Mouse (Mus musculus): Measurements from ENCODE around the gene Cyp3a13. TPM values are rescaled to one million over a fixed set of nuclear protein-coding genes. Genes with fewer than 3 reads are reported as not detected.
"Not testable (repeated sequence)": the region's sequence is repeated elsewhere in the genome, so short reads cannot be mapped to it uniquely, and the experiment has no call there.

Gene Cyp3a13
- under 1 TPM; 0.19 to 0.34 (median 0.32) TPM for total RNA-seq (2022)

DNA sequence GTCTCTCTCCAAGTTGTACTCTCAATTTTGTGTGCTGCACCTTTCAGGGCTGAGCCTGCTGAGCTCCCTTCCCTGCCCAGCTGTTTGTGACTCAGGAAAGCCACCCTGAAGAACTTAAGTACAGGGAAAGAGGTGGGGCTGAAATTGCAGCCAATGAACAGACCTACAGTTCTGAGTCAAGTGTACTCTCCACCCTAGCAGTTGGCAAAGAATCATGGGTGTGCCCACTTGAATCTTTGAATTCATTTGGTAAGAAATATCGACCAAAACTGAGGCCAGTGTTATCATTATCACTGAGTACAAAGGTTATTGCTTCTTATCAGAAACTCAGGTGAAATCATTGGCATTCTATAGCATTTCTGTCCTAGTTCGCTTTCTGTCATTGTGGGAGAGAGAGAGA, at the start of gene Cyp3a13:
Gene Cyp3a13, minus strand, starts transcription at position 88 of the 400 bp plus-strand sequence.
- no peak for DNase-seq (ENCODE audit: low spot score)

DNA sequence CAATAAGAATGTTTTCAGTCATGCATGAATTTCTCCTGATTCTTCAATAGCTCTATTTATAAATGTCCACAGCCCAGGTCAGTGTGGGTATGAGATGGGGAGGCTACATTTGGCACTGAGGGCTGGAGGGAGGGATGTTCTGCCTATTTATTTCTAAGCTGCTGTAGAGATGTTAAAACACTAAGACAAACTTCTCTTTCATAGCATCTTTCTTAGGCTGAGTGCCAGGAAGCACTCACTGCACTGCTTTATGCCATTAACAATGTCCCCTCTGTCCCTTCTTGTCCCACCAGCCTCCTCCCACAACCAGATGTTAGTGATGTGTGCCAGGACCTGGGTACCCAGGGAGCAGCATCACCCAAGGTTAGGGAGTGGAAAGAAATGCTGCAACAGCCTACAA, 45.1 kb upstream of the Cyp3a13 start:
- DNase-seq (ENCODE audit: low spot score), result no peak

DNA sequence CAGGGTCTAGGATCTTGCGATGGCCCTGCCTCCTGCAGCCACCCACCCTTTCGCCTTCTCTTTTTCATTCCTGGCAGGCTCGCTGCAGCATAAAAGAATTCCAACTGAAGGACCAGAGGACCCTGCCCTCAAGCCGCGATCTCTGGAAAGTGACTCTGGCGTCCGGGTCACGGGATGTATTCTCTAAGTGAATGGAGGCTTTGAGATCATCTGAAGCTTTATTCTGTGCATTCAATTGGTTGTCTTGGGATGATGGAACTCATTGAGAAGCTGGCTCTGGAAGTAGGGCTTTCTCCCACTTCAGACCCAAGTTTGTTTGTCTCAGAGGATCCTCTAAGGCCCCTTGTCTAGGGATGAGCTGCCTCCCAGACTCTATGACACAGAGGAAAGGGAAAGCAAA, 41.5 kb upstream of the Cyp3a13 start, which contains the start of gene Gjc3:
Gene Gjc3, minus strand, starts transcription at position 154 of the 400 bp plus-strand sequence.
- no peak for DNase-seq (ENCODE audit: low spot score)

DNA sequence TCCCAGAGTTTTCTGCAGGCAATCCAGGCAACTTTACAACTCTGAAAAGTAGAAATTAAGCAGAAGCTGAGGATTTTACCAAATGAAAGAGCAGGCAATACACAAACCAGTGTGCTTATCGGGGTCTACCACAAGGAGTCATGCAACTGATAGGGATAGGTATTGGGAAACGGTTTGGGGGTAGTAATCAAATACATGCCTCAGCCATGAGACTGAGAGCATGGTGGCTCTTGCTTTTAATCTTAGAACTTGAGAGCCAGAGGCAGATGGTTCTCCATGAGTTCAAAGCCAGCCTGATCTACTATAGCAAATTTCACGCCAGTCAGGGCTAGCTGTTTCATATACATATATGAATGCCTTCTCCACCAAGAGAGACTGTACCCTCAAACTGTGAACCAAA, 35.0 kb upstream of the Cyp3a13 start:
- DNase-seq (ENCODE audit: low spot score), result no peak

DNA sequence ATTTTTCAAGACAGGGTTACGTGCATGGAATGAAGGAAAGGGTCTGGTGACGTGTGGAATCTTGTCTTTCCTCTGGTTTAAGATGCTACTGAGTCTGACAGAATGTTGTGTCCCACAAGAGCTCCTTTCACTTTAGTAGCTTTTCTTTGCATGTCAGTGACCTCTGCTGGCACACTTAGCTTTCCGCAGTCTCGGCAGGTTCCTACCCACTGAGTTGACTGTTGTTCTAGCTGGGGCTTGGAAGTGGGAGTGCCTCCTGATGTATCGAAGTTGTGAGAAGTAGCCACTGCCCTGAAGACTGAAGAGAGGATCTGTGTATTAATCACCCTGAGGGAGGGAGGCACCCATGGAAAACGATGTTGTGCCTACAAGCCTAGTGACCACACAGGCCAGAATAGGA, 29.8 kb upstream of the Cyp3a13 start:
- no peak for DNase-seq (ENCODE audit: low spot score)

DNA sequence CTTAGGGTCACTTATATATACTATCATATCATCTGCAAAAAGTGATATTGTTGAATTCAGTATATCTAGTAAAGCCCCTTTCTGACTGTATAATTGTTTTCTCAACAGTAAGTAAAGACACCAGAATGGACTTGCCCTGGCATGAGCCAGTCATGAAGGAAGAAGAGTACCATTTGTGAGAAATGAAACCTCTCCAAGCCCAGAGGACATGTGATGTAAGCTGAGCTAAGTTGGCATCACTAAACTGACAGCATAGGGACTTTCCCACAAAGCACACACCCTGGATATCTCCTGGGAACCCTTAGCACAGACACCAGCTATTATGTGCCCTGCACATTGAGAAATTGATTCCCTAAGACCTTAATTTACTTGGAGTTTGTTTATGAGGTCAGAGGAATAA, 25.9 kb upstream of the Cyp3a13 start:
- DNase-seq (ENCODE audit: low spot score), result no peak

DNA sequence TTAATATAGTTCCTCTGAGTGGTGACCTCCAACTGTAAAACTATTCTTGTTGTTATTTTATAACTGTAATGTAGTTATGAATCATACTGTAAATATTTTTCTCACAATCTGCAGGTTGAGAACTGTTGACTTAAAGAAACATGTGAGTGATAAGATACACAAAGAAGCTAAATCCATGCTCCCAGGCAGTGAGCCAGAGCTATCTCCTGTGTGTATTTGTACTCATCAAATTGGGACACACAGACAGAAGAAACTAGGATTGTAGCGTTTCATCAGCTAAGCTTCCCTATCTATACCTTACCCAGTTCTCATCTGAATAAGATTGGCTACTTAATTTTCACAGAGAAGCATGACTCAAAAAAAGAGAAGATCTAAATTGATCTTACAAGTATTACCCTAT, 21.7 kb upstream of the Cyp3a13 start:
- DNase-seq (ENCODE audit: low spot score), result no peak

DNA sequence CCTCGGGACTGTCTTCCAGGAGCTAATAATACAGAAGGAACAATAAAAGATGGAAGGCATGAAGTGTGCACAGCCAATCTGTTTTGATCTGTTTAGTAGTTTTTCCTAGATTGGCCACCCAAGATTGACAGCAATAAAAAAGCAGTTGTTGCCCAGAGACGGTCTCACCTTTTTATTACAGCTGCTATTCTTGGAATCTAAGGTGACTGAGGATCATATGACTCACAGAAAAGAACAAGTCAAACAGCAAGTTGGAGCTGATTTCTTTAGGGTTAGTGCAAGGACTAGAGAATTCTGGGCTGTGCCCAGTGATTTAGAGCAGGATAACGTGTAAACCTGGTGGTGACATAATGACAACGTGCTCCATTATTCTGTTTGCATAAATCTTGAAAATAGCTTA, 19.5 kb upstream of the Cyp3a13 start:
- no peak for DNase-seq (ENCODE audit: low spot score)

DNA sequence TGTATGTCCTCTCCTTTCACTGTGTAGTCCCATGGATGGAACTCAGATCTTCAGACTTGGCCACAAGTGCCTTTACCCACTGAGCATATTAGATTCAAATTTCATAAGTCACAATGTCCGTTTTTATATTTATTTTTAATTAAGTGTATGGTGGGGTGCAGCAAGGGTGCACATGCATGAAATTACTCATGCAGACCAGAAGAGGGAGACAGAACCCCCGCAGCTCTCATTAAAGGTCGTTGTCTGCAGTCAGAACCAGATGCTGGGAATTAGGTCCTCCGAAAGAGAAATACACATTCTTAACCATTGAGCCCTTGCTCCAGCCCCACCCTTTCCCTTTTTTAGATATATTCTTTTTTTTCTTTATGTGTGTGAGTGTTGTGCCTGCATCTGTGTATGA, 15.8 kb upstream of the Cyp3a13 start:
- DNase-seq (ENCODE audit: low spot score), result no peak

DNA sequence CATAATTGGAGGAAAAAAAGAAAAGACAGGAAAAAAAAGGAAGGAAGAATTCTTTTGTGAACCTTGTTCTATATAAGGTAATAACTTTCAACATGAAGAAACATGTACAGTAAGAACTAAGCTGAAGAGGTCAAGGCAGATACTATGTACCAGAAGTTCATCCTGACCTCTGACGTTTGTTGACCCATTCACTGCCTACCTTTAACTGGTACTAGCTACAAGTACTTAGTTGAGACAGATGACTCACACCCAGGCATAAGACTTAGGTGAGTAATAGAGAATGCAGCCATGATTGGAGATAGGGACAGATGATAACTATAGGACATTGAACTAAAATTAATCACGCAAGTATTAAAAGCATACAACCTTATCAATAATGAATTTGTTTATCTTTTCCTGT, 15.1 kb upstream of the Cyp3a13 start:
- DNase-seq (ENCODE audit: low spot score), result no peak

DNA sequence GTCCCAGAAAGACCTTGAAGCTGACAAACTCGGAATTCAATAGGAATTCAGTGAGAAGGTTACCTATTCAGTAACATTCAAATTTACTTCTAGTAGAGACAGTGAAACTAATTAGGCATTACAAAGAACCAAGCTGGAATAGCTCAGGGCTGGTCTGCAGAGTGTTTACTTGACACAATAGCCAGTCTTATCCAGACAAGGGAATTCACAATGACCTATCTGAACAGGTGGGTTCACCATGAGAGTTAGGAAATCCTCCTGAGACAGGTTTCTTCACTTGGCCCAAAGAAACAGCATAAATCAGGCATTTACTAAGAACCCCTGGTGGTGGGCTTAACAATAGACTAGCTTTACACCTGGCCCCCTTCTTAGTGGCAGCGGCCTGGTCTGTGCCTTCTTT, 12.5 kb upstream of the Cyp3a13 start:
- not testable (repeated sequence) for DNase-seq (ENCODE audit: low spot score)

DNA sequence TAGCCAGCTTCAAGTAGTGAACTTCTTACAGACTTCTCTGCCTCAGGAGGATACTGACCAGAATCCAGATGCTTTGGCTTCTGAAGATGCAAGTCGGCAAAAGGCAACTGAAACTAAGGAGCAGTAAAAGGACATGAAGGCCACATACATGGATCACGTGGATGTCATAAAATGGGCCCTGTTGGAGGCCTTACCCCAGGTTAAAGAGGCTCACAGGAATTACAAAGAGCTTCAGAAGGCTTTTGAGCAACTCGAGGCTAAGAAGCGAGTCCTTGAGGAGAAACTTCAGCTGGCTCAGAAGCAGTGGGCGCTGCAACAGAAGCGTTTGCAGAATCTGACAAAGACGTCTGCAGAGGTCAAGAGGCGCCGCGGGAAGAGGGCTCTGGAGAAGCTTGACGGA, 7.0 kb upstream of the Cyp3a13 start:
- no peak for DNase-seq (ENCODE audit: low spot score)

DNA sequence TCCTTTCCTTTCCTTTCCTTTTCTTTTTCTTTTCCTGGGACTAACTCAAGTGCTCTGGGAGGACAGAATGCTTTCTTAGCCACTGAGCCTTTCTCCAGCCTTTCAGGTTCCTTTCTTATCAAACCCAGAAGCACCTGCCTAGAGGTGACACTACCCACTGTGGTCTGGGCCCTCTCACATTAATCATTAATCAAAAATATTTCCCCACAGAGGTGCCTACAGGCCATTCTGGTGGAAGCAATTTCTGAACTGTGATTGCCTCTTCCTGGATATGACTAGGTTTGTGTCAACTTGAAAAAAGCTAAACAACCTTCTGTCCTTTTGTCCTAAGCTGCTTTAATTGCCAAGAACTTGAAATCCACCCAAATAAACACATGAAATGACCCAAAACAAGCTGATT, 752 bp upstream of the Cyp3a13 start:
- no peak for DNase-seq (ENCODE audit: low spot score)

DNA sequence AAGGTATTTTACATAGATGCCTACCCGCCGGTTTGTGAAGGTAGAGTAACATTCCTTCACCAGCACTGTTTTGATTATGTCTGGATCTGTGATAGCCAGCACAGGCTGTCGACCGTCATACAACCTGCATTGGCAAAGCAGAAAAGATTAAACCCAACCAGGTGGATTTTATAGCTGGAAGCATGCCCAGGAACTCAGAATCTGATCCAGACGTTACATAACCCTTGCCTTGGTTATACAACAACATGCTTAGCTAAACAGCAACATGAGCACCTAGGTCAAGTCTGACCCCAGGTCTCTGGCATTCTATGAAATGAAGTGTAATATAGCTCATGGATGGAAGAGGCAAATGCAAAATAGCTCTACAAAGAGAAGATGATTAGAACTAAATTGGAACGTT, 5.9 kb downstream of the Cyp3a13 start:
- no peak for DNase-seq (ENCODE audit: low spot score)

DNA sequence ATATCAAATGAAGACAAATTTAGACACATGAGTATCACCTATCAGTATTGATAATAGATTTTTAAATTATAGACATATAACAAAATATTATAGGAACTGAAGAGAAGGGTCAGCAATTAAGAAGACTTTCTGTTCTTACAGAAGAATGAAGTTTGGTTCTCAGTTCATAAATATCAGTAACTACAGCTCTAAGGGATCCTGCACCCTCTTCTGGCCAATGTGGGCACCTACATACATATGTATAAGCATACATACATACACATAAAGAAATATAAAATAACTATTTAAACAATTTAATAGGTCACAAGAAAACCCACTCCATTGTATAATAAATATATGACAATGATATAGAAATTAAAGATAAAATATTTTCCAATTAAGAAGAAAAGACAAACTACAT, 6.9 kb downstream of the Cyp3a13 start:
- no peak for DNase-seq (ENCODE audit: low spot score)

DNA sequence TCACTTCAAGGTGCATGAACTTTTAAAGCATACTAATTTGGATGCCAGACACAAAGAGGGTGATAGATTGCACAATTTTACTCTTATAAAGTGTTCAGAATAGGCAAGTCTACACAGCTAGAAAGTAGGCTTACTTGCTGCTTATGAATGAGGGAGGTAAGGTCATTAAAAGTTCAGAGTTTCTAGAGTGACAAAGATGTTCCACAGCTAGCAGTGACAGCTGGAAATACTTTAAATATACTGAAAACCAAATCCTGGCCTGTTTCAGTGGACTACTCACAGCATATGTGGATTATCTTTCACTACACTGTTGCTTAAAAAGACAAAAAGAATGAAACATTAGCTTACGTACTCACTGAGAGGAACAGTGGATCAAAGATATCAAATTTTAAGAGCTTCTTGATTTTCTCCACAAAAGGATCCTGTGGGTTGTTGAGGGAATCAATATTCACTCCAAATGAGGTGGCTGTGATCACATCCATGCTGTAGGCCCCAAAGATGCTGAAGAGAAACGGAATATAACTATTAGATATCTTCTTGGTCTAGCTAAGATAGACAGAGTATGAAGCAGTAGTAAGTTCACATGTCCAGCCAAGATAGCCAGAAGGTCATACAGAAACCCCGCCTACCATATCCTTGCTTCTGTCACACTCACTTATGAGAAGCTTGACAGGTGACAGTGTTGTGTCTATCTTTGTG, 11.7 kb downstream of the Cyp3a13 start:
- no peak for DNase-seq (ENCODE audit: low spot score)

DNA sequence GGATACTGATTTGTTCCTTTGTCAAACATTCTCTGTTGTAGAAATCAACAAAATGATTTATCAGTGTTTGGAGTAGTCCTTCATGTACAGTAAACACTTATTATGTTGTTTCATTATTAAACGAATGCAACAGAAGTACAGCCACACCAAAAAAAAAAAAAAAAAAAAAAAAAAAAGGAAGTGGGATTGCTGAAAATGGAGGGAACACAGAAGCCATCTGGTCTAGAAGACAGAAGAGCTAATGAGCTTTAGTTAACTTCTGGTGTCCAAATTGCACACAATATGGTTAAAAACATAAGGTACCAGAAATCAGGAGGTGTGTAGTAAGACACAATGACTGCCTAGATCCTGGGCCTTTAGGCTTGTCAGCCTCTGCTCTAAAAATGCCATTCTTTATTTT, 23.6 kb downstream of the Cyp3a13 start:
- DNase-seq (ENCODE audit: low spot score), result no peak

DNA sequence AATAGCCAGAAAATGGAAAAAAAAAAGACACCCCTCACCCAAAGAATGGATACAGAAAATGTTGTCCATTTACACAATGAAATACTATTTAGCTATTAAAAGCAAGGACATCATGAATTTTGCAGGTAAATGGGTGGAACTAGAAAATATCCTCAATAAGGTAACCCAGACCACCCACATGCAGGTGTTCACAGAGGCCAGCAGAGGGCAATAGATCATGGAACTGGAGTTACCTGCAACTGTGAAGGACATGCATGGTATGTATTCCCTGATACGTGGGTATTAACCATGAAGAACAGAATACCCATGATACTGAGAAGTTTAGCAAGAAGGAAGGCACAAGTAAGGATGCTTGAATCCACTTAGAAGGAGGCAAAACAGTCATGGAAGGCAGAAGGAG, 28.5 kb downstream of the Cyp3a13 start:
- no peak for DNase-seq (ENCODE audit: low spot score)

DNA sequence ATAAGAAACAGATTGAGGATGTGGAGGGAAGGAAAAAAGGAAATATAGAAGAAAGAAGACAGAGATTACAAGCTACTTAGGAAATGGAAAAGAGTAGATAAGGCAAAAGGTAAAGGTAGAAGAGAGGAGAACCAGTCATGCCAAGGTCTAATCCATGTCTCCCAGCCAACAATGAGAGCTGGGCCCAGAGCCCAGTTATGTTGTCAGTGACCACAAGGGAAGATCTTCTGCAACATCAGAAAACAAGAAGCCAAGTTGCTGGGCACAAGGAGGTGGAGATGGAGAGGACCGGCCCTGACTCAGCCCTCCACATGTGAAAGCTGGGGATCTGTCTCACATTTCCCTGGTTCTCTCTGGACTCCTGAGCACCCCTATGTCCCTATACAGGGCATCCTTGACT, 33.8 kb downstream of the Cyp3a13 start:
- no peak for DNase-seq (ENCODE audit: low spot score)

DNA sequence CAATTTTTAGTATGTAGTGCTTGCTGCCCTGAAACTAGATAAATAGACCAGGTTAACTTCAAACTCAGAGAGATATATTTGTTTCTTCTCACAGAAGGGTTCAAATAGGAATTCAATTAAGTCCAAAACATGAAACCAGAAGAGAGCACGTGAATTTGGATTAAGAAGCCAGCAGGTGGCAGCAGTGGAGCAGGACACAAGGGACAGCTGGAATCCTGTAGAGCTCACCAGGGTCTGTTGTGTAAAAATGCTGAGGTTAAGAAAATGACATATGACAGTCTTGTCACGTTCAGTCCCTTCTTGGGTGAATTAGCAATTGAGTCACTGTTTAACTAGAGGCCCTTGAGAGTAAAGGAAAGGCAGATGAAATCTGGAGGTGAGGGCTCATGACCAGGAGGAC, 35.5 kb downstream of the Cyp3a13 start:
- DNase-seq (ENCODE audit: low spot score), result peak; percentile 21

DNA sequence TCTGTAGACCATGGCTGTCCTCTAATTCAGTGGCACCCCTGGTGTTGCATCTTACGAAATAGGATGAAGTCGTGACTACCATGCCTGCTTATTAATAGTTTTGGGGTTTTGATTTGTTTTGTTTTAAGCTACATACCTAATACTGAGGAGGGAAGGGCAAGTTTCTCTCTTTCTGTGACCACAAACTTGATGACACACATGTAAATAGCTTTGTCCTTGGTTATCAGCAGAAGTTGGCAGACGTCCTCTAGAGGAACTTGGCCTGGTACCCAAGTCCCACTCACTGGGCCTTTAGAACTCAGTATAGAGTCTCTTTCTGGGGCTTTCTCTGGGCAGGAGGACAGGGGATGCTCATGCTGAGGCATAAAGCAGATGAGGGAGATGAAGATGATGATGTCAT, 38.1 kb downstream of the Cyp3a13 start:
- no peak for DNase-seq (ENCODE audit: low spot score)

DNA sequence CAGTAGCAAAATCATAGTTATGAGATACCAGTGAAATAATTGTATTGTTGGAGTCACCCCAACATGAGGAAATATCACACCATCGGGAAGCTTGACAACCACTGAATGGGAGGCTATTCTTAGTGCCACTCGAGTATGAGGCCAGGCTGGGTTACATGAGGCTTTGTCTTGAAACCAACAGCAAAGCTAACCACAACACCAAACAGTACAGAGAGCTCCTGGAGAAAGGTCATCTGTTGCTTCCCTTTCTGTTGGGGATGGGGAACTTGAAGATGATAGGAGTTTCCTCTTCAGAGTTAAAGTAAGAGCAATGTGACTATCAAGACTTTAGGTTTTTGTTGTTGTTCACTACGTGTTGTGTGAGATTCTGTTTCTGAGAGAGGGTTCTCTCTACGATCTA, 38.5 kb downstream of the Cyp3a13 start:
- no peak for DNase-seq (ENCODE audit: low spot score)

DNA sequence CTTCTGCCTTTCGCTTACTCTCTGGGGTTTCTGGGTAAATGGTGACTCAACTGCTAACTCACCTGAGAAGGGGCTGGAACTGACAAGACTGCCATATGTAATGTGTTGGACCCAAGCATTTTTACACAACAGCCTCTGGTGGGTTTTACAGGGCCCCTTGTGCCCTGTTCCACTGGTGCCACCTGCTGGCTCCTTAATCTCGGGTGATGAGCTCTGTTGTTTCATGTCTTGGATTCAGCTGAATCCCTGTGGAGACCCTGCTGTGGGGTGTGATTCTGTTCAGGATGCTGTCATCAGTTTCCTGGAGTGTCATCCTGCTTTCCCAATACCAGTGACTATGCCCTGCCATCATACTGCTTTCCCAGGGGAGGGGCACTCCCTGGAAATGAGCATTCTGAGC, 43.6 kb downstream of the Cyp3a13 start:
- DNase-seq (ENCODE audit: low spot score), result no peak

DNA sequence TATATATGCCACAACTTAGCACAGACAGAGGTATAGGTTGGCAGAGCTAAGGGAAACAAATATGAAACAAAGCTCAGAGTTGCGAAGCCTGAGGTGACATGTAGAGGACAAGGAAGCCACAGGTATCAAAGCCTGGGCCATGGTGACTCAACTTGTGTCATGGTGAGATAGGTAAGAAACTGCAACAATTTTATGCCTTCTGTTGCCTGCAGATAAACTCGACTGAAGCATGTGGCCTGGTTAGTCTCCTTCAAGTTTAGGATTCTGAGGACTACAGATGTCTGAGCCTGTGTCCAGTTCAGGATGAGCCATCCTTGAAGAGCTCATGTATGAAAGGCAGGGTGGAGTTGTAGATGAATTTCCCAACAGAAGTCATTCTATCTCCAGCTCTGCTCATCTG, 46.4 kb downstream of the Cyp3a13 start:
- no peak for DNase-seq (ENCODE audit: low spot score)

All from heart, adult 8-10 months (tissue).